Comparison of ENCODE assay signal across 8 mouse cellular contexts in the genomic region with DNA sequence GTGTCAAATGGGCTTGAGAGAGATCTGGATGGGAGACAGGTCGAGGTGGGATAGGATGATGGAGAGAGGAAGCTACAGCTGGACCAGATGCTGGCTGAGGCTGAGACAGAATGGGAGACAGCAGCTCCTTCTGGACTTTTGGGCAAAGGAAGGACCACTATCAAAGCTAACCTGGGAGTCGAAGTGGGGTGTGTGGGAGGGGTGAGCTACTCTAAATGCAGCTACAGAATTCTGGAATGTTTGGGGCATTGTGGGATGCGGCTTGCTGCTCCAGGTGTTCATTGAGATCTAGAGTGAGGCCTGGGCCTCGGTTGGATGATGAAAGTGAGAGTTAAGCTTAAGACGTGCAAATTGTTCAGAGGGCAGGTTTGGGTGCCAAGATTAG. TPM values are rescaled to one million over a fixed set of nuclear protein-coding genes. Genes with fewer than 3 reads are reported as not detected.
DNase-seq lines count a peak whose midpoint lies in the region; ATAC-seq lines count a peak whose summit lies in the region.

No protein-coding gene starts in this region.

- H3K27me3 ChIP-seq in megakaryocyte, embryonic 14.5 days (replicated peaks), result peaks cover 87% of the 10 kb centered on the region
- H3K27me3 ChIP-seq in liver, embryonic 15.5 days, result peaks cover 71% of the 10 kb centered on the region

- H3K27ac ChIP-seq in liver, embryonic 15.5 days (replicated peaks), result no peak overlapping the region

- no peak overlapping the region for H3K9ac ChIP-seq in liver, embryonic 15.5 days

- DNase-seq in cerebellum, postnatal 4 days (ENCODE audit: low spot score in 2 of 2), result no peak
- no peak for DNase-seq in ovary, adult 18-20 months (ENCODE audit: low spot score)
- no peak for DNase-seq in spleen, adult 12 weeks (ENCODE audit: low spot score)
- no peak for DNase-seq in adrenal gland, postnatal 25 days

- peak overlapping the region; percentile 92 for H3K4me3 ChIP-seq in megakaryocyte, embryonic 14.5 days (replicated peaks)
- peak overlapping the region; percentile 60 for H3K4me3 ChIP-seq in liver, embryonic 15.5 days (replicated peaks)

- 0 out of 2 replicates have a peak, but pooled peaks have one; percentile 3 for ATAC-seq in cerebellum, adult (ENCODE audit: insufficient number of reproducible peaks, low FRiP score, low TSS enrichment)
- ATAC-seq in megakaryocyte, adult 5-6 weeks (ENCODE audit: poor library complexity, severe bottlenecking), result no peak
- ATAC-seq in liver, embryonic 15.5 days (ENCODE audit: insufficient read depth), result no peak

- peaks cover 5% of the 10 kb centered on the region for H3K9me3 ChIP-seq in megakaryocyte, embryonic 14.5 days
- no peaks in the 10 kb centered on the region for H3K9me3 ChIP-seq in liver, embryonic 15.5 days (replicated peaks)

- 48% methylated on average over 5 of the region's 5 CpGs for WGBS in liver, embryonic 15.5 days (ENCODE audit: insufficient replicate concordance)

- peak overlapping the region; percentile 88 for H3K4me2 ChIP-seq in liver, embryonic 15.5 days

- no peaks in the 10 kb centered on the region for H3K36me3 ChIP-seq in megakaryocyte, embryonic 14.5 days (replicated peaks; ENCODE audit: low read length)
- H3K36me3 ChIP-seq in liver, embryonic 15.5 days (replicated peaks), result no peaks in the 10 kb centered on the region

- peaks cover 19% of the 10 kb centered on the region for H3K4me1 ChIP-seq in megakaryocyte, embryonic 14.5 days
- H3K4me1 ChIP-seq in liver, embryonic 15.5 days (replicated peaks), result peaks cover 14% of the 10 kb centered on the region

RNA-seq across cellular contexts. Expression of gene Trim62, which starts 1.3 kb away (rescaled TPM):
- 0.53 and 1.6 TPM in 2 replicates for polyA plus RNA-seq in megakaryocyte, embryonic 14.5 days (2012; ENCODE audit: insufficient read depth, low replicate concordance)
- 2.0 and 2.1 TPM in 2 replicates for total RNA-seq in megakaryocyte, adult 5-6 weeks (2015)
- total RNA-seq in megakaryocyte, adult 5-6 weeks (2017), result 0.81 and 0.84 TPM in 2 replicates
- 0.18 and 0.20 TPM in 2 replicates for polyA plus RNA-seq in liver, embryonic 15.5 days (2015; fragmentation: Nextera tagmentation; extraction: Ambion mirVana)
- total RNA-seq in adrenal gland, postnatal 25 days (2021), result 14.3 and 17.9 TPM in 2 replicates
